Comparison of ENCODE assay signal across 25 mouse cellular contexts in genomic region chr9:14293866-14294265, GRCm38 (mm10). TPM values are rescaled to one million over a fixed set of nuclear protein-coding genes. Genes with fewer than 3 reads are reported as not detected.
DNase-seq lines count a peak whose midpoint lies in the region; ATAC-seq and TF ChIP-seq lines count a peak whose summit lies in the region.
"Had no signal": no experiment of that assay in that cellular context is flagged by ENCODE, and none has a peak within 500 bp of the region (broad histone marks: within the 10 kb centered on the region; RNA-seq: fewer than 3 reads in every experiment).

No protein-coding gene starts in this region.

- TF ChIP-seq POLR2A in spleen, adult 2 months (IDR thresholded peaks at IDR 0.05; ENCODE audit: low read depth, low read length) = no peak

- H3K4me3 ChIP-seq in spleen, adult 2 months (ENCODE audit: extremely low read depth, insufficient read depth, insufficient read length) = no peak overlapping the region
- H3K4me3 ChIP-seq: embryonic facial prominence, embryonic 13.5 days; erythroblast, embryonic 14.5 days; forebrain, embryonic 12.5 days; heart, embryonic 15.5 days; hindbrain, embryonic 15.5 days; intestine, embryonic 15.5 days; neural tube, embryonic 12.5 days had no signal

- no peak for TF ChIP-seq CTCF in spleen, adult 2 months (IDR thresholded peaks at IDR 0.05; ENCODE audit: extremely low read depth, insufficient read depth, insufficient read length, insufficient replicate concordance)

- peak overlapping the region; percentile 10; the same call in 1 of the 2 replicates for H3K27ac ChIP-seq in spleen, adult 2 months (ENCODE audit: insufficient read depth, low read length)
- H3K27ac ChIP-seq: embryonic facial prominence, embryonic 13.5 days; forebrain, embryonic 12.5 days; hindbrain, embryonic 15.5 days; intestine, embryonic 15.5 days; kidney, postnatal 0 days; neural tube, embryonic 12.5 days; stomach, postnatal 0 days had no signal

- H3K27me3 ChIP-seq in spleen, adult 2 months (ENCODE audit: control insufficient read depth, insufficient read depth, low read length) = no peaks in the 10 kb centered on the region
- H3K27me3 ChIP-seq: embryonic facial prominence, embryonic 13.5 days; forebrain, embryonic 12.5 days; heart, embryonic 15.5 days; hindbrain, embryonic 15.5 days; intestine, embryonic 15.5 days; neural tube, embryonic 12.5 days had no signal

- peak in 1 of 2 experiments; percentile 45 for DNase-seq in spleen, adult 2 months (ENCODE audit: low read depth in 1 of 2, low spot score in 2 of 2)
- DNase-seq in spleen, adult 12 weeks (ENCODE audit: low spot score) = no peak
- DNase-seq in T-cell, adult 2 months (ENCODE audit: low spot score) = peak; percentile 44
- DNase-seq in urinary bladder, adult 2 months (ENCODE audit: low spot score) = no peak
- no peak for DNase-seq in cerebellum, adult 11 months
- DNase-seq in left cerebral cortex, adult 18-20 months (ENCODE audit: low spot score in 2 of 2) = no peak
- DNase-seq: adrenal gland, postnatal 36 days; cerebellum, postnatal 10 days; gastrocnemius, postnatal 36 days; heart, postnatal 4 days; midbrain, embryonic 14.5 days; retina, postnatal 1 day; right cerebral cortex, postnatal 25 days; thymus, adult 2 months; thymus, postnatal 4 days had no signal

- peak; percentile 49; the same call in 1 of the 2 replicates for ATAC-seq in megakaryocyte, adult 5-6 weeks (ENCODE audit: poor library complexity, severe bottlenecking)
- ATAC-seq: intestine, embryonic 15.5 days had no signal

- WGBS in spleen, adult 2 months = 97% methylated on average over 1 of the region's 1 CpGs

- H3K36me3 ChIP-seq in spleen, adult 2 months (ENCODE audit: control insufficient read depth, insufficient read depth, low read length) = no peaks in the 10 kb centered on the region
- H3K36me3 ChIP-seq: embryonic facial prominence, embryonic 13.5 days; forebrain, embryonic 12.5 days; heart, embryonic 15.5 days; hindbrain, embryonic 15.5 days; intestine, embryonic 15.5 days; neural tube, embryonic 12.5 days had no signal

- peaks cover 28% of the 10 kb centered on the region for H3K4me1 ChIP-seq in spleen, adult 2 months (ENCODE audit: control insufficient read depth, insufficient read depth, insufficient read length)
- H3K4me1 ChIP-seq: hindbrain, embryonic 15.5 days; neural tube, embryonic 12.5 days had no signal

RNA-seq across cellular contexts. Expression of gene Sesn3, which starts 19.0 kb away (rescaled TPM):
- polyA plus RNA-seq in spleen, adult 2 months (2012; rRNA removed) = 12.2 and 33.6 TPM in 2 replicates
- total RNA-seq in megakaryocyte, adult 5-6 weeks (2015) = 7.5 TPM in 2 replicates
- total RNA-seq in megakaryocyte, adult 5-6 weeks (2017) = 4.1 and 5.2 TPM in 2 replicates
- 11.9 and 18.5 TPM in 2 replicates for polyA plus RNA-seq in urinary bladder, adult 2 months (2012; rRNA removed)
- total RNA-seq in left cerebral cortex, adult 18-20 months (2021) = 100 to 1,000 TPM; 109 to 141 TPM

Comparison
In these comparisons a context has a peak if more than half of its experiments do, and no peak if none do; other contexts are left out.
1. RNA of gene Sesn3, which starts 19.0 kb away (total RNA-seq): 109 to 141 TPM in left cerebral cortex, adult 18-20 months; 4.1 to 7.5 TPM in megakaryocyte, adult 5-6 weeks; every median in the first group is over 10 times any median in the second.